Mouse (Mus musculus) small intestine, adult 2 months (tissue): Measurements from ENCODE around the gene Gadd45g.

Experiments
- CTCF ChIP-seq: fragments of 200-500 bp; IDR thresholded peaks from 2 replicates; pipeline ENCODE4 v1.5.1; 2012; ENCODE audit warnings: low read depth, mild to moderate bottlenecking, control low read depth, inconsistent platforms, low read length, moderate library complexity, mixed read lengths; ENCODE audit not compliant: insufficient replicate concordance, insufficient read length; ENCODE audit errors: extremely low read depth
- POLR2A ChIP-seq: fragments of 200-500 bp; IDR thresholded peaks from 2 replicates; pipeline ENCODE4 v1.6.1; 2012; ENCODE audit warnings: low read depth, mild to moderate bottlenecking, control low read depth, inconsistent platforms, low read length, moderate library complexity

- no peak for TF ChIP-seq CTCF
- TF ChIP-seq POLR2A: no peak
Measured at GRCm38 (mm10) chr13:51866151-51866659, 19.7 kb downstream of the Gadd45g start.
